ENCODE assay signal across 10 mouse cellular contexts in the genomic region with DNA sequence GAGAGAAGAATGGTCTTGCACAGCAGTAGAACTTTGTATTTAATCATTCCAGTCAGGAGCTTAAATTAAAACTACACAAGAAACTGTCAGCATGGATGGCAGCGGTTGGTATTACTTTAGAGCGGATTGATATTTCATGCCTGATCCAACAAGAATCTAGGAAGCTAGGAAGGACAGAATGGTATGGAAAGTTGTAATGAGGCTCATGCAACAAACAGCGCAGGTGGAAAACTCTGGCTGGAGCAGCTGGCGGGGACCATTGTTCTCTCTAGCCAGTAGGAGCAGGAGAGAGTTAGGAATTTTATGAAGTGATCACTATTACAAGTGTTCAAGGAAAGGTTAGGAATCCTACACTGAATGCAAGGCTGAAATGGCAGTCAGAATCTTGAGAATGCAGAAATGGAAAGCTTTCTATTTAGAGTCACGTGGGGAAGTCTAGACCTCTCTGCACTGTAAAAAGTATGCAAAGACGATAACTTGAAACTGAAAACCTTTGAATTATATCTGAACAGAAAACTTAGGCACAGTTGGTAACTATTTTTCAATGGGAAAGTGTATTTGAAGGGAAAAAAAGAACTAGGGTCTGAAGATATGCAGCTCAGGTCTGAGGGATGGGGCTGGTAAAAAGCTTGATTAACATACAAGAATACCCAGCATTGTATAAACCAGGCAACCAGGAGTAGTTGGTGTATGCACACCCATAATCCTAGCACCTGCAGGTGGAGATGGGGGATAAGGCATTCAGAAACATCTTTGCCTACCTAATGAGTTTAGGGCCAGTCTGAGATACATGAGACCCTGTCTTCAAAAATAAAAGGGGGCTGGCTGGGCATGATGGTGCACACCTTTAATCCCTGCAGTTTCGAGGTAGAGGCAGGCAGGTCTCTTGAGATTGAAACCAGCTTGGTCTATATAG. TPM values are rescaled to one million over a fixed set of nuclear protein-coding genes. Genes with fewer than 3 reads are reported as not detected.
DNase-seq lines count a peak whose midpoint lies in the region; ATAC-seq and TF ChIP-seq lines count a peak whose summit lies in the region.
"Had no signal": no experiment of that assay in that cellular context is flagged by ENCODE, and none has a peak within 500 bp of the region (broad histone marks: within the 10 kb centered on the region; RNA-seq: fewer than 3 reads in every experiment).

No protein-coding gene starts in this region.

- TF ChIP-seq EP300 in heart, postnatal 0 days (IDR thresholded peaks at IDR 0.05; ENCODE audit: low read depth): no peak

- H3K27me3 ChIP-seq in hindbrain, embryonic 10.5 days (ENCODE audit: insufficient read depth, poor library complexity, severe bottlenecking): no peaks in the 10 kb centered on the region
- no peaks in the 10 kb centered on the region for H3K27me3 ChIP-seq in hindbrain, embryonic 16.5 days (replicated peaks; ENCODE audit: control insufficient read depth, insufficient read depth, low read length)
- H3K27me3 ChIP-seq in megakaryocyte, embryonic 14.5 days (replicated peaks): no peaks in the 10 kb centered on the region
- no peaks in the 10 kb centered on the region for H3K27me3 ChIP-seq in heart, postnatal 0 days (ENCODE audit: control insufficient read depth, insufficient read depth, low read length)
- H3K27me3 ChIP-seq: midbrain, embryonic 12.5 days had no signal

- DNase-seq in hindbrain, embryonic 10.5 days (ENCODE audit: low spot score): no peak
- DNase-seq in heart, postnatal 0 days (ENCODE audit: low spot score): no peak
- no peak for DNase-seq in Muller cell, postnatal 12 days (ENCODE audit: inconsistent ontology term)
- DNase-seq: cerebellum, postnatal 36 days; gastrocnemius, adult 2 months had no signal

- H3K9me3 ChIP-seq in hindbrain, embryonic 10.5 days: no peaks in the 10 kb centered on the region
- no peaks in the 10 kb centered on the region for H3K9me3 ChIP-seq in hindbrain, embryonic 16.5 days (ENCODE audit: control insufficient read depth, low read length)
- no peaks in the 10 kb centered on the region for H3K9me3 ChIP-seq in megakaryocyte, embryonic 14.5 days
- no peaks in the 10 kb centered on the region for H3K9me3 ChIP-seq in heart, postnatal 0 days (replicated peaks; ENCODE audit: control insufficient read depth, low read length)
- H3K9me3 ChIP-seq: midbrain, embryonic 12.5 days had no signal

- no peak overlapping the region for H3K9ac ChIP-seq in hindbrain, embryonic 16.5 days (ENCODE audit: low read depth, low read length)
- no peak overlapping the region for H3K9ac ChIP-seq in heart, postnatal 0 days (replicated peaks; ENCODE audit: low read depth, low read length)
- H3K9ac ChIP-seq: midbrain, embryonic 12.5 days had no signal

- peaks cover 39% of the 10 kb centered on the region for H3K4me1 ChIP-seq in hindbrain, embryonic 10.5 days (replicated peaks)
- peaks cover 3% of the 10 kb centered on the region; the same call in 1 of the 2 replicates for H3K4me1 ChIP-seq in hindbrain, embryonic 16.5 days (ENCODE audit: control insufficient read depth, insufficient read depth, low read depth, low read length)
- peaks cover 94% of the 10 kb centered on the region for H3K4me1 ChIP-seq in megakaryocyte, embryonic 14.5 days
- peaks cover 41% of the 10 kb centered on the region for H3K4me1 ChIP-seq in heart, postnatal 0 days (ENCODE audit: control insufficient read depth, insufficient read depth)

- no peak for ATAC-seq in hindbrain, embryonic 16.5 days
- ATAC-seq in megakaryocyte, adult 5-6 weeks (ENCODE audit: poor library complexity, severe bottlenecking): no peak
- no peak for ATAC-seq in heart, postnatal 0 days (ENCODE audit: insufficient read depth, low read depth)
- ATAC-seq in megakaryocyte-erythroid progenitor cell, adult 5-6 weeks (replicated peaks; ENCODE audit: low FRiP score, low TSS enrichment, poor library complexity, severe bottlenecking): 0 out of 2 replicates have a peak, but pooled peaks have one; percentile 35

- WGBS in hindbrain, embryonic 10.5 days: 88% methylated on average over 7 of the region's 7 CpGs
- 79% methylated on average over 7 of the region's 7 CpGs for WGBS in hindbrain, embryonic 16.5 days
- WGBS in heart, postnatal 0 days: 69% methylated on average over 7 of the region's 7 CpGs

- no peak overlapping the region for H3K4me2 ChIP-seq in hindbrain, embryonic 16.5 days (ENCODE audit: low read length)
- no peak overlapping the region for H3K4me2 ChIP-seq in heart, postnatal 0 days (ENCODE audit: low read depth, low read length)
- H3K4me2 ChIP-seq: midbrain, embryonic 12.5 days had no signal

- peak overlapping the region; percentile 30; the same call in 1 of the 2 replicates for H3K27ac ChIP-seq in hindbrain, embryonic 10.5 days
- no peak overlapping the region for H3K27ac ChIP-seq in hindbrain, embryonic 16.5 days (ENCODE audit: low read depth, low read length)
- peak overlapping the region; percentile 76 for H3K27ac ChIP-seq in heart, postnatal 0 days (ENCODE audit: low read depth)

- TF ChIP-seq CTCF in heart, postnatal 0 days (IDR thresholded peaks at IDR 0.05; ENCODE audit: low read depth): no peak

- no peaks in the 10 kb centered on the region for H3K36me3 ChIP-seq in hindbrain, embryonic 10.5 days
- H3K36me3 ChIP-seq in hindbrain, embryonic 16.5 days (ENCODE audit: control insufficient read depth, insufficient read depth, low read length): no peaks in the 10 kb centered on the region
- H3K36me3 ChIP-seq in megakaryocyte, embryonic 14.5 days (replicated peaks; ENCODE audit: low read length): peaks cover 88% of the 10 kb centered on the region
- H3K36me3 ChIP-seq in heart, postnatal 0 days (replicated peaks; ENCODE audit: control insufficient read depth, insufficient read depth, low read length): no peaks in the 10 kb centered on the region
- H3K36me3 ChIP-seq: midbrain, embryonic 12.5 days had no signal

- H3K4me3 ChIP-seq in hindbrain, embryonic 10.5 days: no peak overlapping the region
- H3K4me3 ChIP-seq in hindbrain, embryonic 16.5 days (ENCODE audit: low read length): no peak overlapping the region
- peak overlapping the region; percentile 85 for H3K4me3 ChIP-seq in megakaryocyte, embryonic 14.5 days (replicated peaks)
- no peak overlapping the region for H3K4me3 ChIP-seq in heart, postnatal 0 days (ENCODE audit: low read depth, low read length)
- H3K4me3 ChIP-seq: gastrocnemius, adult 2 months; midbrain, embryonic 12.5 days had no signal

RNA-seq across cellular contexts. Expression of a gene that starts 45.8 kb away (rescaled TPM):
- polyA plus RNA-seq in hindbrain, embryonic 10.5 days (2016; fragmentation: Nextera tagmentation; extraction: Ambion mirVana): 89.4 and 105 TPM in 2 replicates
- polyA plus RNA-seq in hindbrain, embryonic 16.5 days (2015; fragmentation: Nextera tagmentation; extraction: Ambion mirVana): 60.0 and 61.0 TPM in 2 replicates
- 2.9 and 6.5 TPM in 2 replicates for polyA plus RNA-seq in megakaryocyte, embryonic 14.5 days (2012; ENCODE audit: insufficient read depth, low replicate concordance)
- 239 and 260 TPM in 2 replicates for total RNA-seq in megakaryocyte, adult 5-6 weeks (2015)
- total RNA-seq in megakaryocyte, adult 5-6 weeks (2017): 171 and 182 TPM in 2 replicates
- total RNA-seq in heart, postnatal 0 days (2014; rRNA removed; ENCODE audit: low replicate concordance): 177 and 193 TPM in 2 replicates
- polyA plus RNA-seq in heart, postnatal 0 days (2015; fragmentation: Nextera tagmentation; extraction: Ambion mirVana): 211 and 232 TPM in 2 replicates
- total RNA-seq in megakaryocyte-erythroid progenitor cell, adult 5-6 weeks (2014; fragmentation: Nextera tagmentation): 52.1 and 58.6 TPM in 2 replicates
- 41.6 and 54.7 TPM in 2 replicates for total RNA-seq in megakaryocyte-erythroid progenitor cell, adult 5-6 weeks (2017)
